Mouse (Mus musculus) urinary bladder, postnatal 4 days (tissue): ENCODE measurements around the gene Cpsf4l.
A peak's percentile ranks its signal among the peaks of the same experiment; 100 is the strongest.
"Not testable (repeated sequence)": the region's sequence is repeated elsewhere in the genome, so short reads cannot be mapped to it uniquely, and the experiment has no call there.

Experiments
- DNase-seq, 2 experiments: peaks; one replicate each; pipeline ENCODE4 v3.0.0; 2021 to 2022; ENCODE audit warnings: low spot score in 2 of 2

The Cpsf4l gene

DNA sequence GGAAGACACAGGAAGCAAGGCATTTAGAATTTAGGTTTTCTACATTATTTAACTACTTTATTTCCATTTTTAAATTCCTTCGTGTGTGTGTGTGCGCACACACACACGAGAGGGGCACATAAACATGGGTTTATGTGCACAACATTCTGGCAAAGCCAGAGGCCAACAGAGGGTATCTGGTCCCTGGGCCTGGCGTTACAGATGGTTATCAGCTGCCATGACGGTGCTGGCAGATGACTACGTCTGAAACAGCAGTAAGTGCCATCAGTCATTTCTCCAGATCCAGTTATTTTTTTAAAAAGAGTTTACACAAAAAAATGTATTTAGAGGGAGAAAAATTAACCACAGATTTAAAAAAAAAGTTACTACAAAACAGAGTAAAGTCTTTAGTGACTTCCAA, 43.6 kb downstream of the Cpsf4l start:
- DNase-seq, result no peak

DNA sequence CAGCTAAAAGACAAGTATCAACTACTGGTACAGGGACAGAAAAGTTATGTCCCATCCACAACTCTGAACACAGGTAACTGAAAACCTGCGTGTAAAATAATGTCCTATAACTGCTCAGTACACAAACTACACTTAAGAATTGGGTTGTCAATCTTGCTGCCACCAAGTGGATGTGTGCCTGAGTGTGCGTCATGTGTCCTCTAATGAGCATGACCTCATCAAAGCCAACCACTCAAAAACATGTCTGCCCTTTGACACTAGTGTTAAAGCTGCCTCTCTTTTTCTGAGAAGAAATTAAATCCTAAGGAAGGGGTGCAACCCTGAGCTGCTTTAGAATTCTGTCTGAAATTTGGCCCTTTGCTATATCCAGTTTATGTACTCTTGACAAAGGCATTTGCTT, 45.5 kb downstream of the Cpsf4l start:
- no peak for DNase-seq

DNA sequence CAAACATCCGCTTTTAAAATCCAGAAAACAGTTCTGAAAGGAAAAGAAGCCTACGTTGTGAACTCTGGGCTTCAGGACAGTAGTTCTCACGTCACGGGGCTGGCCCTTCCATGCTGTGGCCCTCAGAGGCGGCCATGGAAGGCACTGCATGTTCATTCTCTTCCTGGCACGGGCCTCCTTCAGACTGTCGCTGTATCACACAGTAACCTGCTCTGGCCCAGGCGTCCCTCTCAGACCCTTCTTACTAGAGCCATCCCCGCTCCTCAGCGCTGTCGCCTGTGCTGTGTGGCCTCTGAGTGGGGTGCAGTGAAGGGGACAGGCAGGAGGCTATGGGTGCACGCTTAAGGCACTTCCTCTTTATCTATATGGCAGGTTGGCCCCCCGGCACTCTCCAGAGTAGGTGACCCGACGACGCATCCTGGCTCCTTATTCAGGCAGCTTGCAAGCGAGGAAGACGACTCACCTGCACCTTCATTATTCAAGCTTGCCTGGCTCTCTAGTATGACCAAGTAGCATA, 47.9 kb downstream of the Cpsf4l start:
- DNase-seq, result no peak

DNA sequence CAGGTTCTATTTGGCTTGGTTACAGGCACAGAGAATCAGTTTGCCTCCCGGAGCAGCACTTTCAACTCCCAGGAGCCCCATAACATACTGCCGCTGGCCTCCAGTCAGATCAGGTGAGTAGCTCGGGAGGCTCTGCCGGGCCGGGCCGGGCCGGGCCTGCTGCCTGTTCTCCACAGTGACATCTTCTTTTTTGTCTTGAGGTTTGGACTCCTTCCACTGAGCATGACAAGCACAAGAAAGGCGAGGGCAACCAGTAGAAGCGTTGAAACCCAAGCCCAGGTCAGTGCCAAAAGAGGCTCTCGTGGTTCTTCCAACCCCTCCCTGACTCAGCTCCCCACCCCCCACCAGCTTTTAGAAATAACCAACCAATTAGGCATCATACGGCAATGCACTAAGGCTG, 48.9 kb downstream of the Cpsf4l start:
- DNase-seq, result no peak

DNA sequence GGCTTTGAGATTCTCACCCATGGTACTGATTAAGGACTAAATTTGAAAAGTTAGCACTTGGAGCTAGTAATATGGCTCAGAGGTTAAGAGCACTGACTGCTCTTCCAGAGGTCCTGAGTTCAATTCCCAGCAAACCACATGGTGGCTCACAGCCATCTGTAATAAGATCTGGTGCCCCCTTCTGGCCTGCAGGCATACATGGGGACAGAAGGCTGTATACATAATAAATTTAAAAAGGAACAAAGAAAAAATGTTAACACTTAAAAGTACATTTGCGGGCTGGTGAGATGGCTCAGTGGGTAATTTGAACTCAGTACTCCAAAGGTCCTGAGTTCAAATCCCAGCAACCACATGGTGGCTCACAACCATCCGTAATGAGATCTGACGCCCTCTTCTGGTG, 49.6 kb downstream of the Cpsf4l start:
- DNase-seq, result not testable (repeated sequence)

DNA sequence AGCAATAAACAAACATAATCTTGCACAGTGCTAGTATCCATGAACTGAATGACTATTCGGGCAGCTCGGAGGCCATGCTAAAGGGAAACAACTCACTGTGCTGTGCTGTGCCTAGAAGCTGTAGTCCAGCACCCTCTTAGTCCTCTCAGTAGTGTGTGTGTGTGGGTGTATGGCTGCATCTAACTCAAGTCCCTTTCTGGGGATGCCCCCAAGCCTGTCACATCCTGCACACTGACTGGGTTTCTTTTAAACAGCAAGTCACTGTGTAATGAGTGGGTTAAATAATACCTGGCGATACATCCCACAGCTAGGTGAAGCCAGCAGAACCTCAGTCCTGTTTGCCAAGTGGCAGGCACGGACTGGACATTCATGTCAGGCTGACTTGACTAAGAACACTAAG, 51.1 kb downstream of the Cpsf4l start:
- DNase-seq, result no peak

DNA sequence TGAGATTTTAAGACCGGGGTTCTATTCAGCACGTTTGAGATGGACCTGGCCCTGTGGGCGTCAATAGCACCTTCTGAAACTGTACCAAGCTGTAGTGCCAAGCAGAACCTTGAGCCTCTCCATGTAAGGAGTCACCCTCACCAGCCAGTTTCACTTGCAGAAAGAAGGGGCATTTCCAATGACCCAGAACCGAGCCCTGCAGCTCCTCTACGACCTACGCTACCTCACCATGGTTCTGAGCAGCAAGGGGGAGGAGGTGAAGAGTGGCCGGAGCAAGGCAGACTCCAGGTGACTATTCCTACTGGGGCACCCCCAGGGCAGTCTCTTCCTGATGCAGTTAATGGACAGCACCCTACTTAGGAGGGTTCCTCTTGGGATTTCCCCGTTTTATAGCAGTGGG, 51.5 kb downstream of the Cpsf4l start:
- DNase-seq, result no peak

DNA sequence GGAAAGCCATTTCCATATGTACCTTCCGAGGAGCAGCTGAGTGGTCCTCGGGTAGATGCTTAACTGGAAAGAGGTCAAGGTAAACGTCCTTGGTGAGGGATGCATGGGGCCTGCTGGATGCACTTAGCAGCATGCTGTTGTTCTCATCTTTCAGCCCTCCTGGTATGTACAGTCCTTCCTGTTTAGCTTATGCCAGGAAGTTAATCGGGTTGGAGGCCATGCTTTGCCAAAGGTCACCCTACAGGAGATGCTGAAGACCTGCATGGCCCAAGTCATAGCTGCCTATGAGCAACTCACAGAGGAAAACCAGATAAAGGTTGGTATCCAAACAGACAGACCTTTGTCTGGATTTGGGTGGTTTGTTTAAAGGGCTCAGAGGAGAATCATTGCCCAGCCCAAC, 52.6 kb downstream of the Cpsf4l start:
- no peak for DNase-seq

DNA sequence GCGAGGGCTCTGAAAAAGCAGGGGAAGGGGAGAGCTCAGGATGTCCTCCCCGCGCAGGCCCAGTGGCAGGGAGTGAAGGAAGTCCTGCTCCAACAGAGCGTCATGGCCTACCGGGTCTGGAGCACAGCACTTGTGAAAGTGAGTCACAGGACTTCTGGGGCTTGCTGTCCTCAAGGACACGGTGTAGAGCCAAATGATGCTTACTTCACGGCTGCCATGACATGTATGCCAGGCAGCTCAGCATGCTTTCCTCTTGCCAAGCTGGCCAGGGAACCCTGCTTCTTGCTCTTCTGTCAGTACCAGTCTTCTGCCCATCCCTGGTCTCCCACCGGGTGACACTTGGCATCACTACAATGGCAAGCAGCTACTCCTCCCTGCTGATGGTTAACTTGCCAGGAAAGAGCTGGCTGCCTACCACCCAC, 53.3 kb downstream of the Cpsf4l start:
- no peak for DNase-seq

DNA sequence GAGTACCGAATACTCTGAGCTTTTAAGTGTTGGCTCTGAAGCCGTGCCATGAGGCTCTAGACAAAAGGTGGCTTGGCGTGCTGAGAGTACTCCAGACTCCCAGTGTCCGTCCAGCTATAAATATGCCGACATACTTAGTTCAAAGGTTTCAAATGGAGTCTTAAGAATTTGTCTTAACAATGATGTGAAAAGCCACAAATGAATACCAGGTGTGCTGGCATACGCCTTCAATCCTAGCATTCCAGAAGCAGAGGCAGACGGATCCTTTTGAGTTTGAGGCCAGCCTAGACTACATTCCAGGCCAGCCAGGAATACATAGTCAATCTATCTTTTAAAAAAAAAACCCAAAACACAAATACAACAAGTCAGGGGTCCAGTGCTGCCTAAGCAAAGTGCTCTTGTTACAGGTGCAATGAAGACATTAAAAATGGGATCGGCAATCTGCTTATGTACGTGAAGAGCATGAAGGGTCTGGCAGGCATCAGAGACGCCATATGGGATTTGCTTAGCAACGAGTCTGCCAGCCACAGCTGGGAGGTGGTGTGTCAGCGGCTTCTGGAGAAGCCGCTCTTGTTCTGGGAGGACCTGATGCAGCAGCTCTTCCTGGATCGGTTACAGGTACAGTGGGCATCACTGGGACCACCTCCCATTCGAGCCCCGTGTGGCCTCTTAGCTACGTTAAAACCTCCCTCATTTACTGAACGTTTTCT, 55.1 kb downstream of the Cpsf4l start:
- no peak for DNase-seq

DNA sequence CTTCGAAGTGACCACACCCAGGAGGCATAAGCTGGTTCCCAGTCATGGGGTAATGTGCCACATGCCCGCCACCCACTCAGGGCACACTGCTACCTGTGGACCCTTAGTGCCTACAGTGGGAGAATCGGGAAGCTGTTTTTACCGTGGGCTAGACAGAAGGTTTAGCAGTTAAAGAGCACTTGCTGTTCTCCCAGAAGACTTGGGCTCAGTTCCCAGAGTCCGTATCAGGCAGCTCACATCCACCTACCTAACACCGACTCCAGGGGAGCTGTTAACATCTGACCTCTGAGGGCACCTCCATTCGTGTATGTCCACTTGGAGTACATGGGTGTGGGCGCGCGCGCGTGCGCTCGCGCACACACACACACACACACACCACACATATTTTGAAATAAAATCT, 55.7 kb downstream of the Cpsf4l start:
- DNase-seq, result no peak

DNA sequence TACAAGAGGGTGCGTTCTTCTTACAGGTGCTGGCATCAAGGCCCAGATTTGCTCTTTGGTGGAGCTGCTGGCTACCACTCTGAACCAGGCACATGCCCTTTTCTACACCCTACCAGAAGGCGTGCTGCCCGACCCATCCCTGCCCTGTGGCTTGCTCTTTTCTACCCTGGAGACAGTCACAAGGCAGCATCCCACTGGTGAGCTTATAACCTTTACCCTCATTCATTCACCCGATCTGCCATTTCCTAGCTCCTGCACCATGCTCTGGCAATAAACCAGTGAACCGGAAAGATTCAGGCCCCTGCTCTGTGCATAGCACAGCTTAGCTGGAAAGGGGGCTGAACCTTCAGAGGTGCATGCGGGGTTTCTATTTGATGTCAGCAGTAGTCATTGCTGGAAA, 57.3 kb downstream of the Cpsf4l start:
- DNase-seq, result no peak

DNA sequence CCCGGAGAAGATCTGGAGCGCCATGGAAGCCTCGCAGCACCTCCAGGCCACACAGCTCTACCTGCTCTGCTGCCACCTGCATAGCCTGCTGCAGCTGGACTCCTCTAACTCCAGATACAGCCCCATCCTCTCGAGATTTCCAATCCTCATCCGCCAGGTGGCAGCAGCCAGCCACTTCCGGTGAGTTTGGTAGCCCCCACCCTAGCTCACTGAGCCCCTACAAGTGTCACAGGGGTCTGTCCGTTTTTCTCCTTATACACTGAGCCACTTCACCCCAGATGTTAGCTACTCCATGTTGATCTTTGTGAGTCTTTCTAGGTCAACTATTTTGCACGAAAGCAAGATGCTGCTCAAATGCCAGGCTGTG, 57.9 kb downstream of the Cpsf4l start:
- no peak for DNase-seq

DNA sequence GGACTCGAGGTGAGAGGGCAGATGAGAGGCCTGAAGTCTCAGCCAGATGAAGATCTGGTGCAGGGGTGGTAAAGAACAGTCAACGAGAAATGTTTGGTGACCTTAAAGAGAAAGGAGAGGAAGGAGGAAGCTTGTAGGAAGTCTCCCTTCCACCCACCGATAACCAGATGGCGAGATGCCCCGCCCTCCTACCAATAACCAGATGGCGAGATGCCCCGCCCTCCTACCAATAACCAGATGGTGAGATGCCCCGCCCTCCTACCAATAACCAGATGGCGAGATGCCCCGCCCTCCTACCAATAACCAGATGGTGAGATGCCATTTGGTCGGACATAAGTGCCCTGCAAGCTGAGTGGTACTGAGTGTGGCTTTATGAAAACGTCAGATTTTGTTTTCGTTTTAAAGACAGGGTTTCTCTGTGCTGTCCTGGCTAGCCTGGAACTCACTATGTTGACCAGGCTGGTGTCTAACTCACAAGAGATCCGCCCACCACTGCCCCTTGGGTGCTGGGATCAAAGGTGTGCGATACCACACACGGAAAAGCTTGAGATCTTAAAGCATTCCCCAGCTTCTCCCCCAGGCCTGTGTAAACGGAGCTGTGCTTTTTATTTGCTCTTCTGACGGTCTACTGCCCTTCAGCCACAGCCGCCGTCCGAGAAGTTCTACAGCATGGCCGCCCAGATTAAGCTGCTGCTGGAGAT, 58.5 kb downstream of the Cpsf4l start:
- DNase-seq, result no peak

DNA sequence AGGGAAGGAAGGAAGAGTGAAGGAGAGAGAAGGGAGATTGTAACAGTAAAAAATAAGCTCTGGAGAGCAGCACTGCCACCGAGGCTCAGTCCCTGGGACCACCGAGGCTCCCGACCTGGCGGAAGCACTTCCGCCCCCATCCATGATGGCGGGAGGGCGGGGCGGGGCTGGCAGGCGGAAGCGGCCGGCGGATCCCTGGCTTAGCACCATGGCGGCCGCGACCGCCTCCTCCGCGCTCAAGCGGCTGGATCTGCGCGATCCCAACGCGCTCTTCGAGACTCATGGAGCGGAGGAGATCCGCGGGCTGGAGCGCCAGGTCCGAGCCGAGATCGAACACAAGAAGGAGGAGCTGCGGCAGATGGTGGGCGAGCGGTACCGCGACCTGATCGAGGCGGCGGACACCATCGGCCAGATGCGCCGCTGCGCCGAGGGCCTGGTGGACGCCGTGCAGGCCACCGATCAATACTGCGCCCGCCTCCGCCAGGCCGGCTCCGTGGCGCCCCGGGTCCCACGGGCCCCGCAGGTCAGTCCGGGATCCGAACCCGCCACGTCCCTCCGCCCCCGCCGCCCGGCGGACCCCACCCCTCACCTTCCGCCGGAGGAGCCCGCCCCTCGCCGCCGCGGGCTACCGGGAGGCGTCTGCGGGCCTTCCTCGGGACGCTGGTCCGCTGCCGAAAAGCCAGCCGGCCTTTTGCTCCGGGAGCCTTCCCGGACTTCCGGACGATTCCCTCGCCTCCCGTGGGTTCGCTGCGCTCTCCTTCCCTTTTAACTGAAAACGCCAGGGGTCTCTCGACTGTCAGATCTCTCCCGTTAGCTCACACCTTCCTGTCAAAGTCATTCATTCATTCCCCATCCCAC, 60.2 kb downstream of the Cpsf4l start, which contains the start of gene Slc39a11:
TSS of gene Slc39a11 (minus strand) at position 727 of the 858 bp plus-strand sequence.
- DNase-seq, result peak; percentile 64 to 70

DNA sequence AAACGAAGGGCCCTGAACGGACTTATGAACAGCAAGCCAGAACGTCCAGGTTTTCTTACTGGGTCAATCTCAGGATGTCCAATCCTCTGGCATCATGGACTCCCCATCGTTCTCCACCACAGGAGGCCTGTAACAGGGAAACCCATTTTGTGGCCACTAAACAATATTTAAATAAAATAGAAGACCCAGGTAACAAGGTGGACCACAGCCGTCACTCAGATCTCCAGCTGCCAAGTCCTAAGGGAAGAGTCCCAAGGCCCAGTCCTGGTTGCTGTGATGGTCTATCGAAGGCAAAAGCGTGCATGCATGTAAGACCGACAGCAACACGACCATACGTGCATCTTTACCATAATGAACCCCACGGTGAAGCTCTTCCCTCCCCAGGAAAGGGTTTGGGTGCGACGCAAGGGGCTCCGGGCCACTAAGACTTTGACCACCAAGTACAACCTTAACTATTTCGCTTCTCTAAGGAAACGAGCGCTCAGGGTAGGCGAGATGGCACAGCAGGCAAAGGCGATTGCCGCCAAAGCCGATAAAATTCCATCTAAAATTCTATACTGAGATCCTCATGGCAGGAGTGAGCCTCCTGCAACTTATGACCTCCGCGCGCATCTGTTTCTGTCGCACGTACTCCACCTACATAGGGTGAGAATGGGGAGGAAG, 61.0 kb downstream of the Cpsf4l start, which contains the start of gene Cog1:
TSS of gene Cog1 (plus strand) at position 480 of the 663 bp plus-strand sequence.
- no peak for DNase-seq
